ENCODE assay signal across 12 mouse cellular contexts in genomic region chr5:52487559-52488430, GRCm38 (mm10).
"Had no signal": no experiment of that assay in that cellular context is flagged by ENCODE, and none has a peak within 500 bp of the region (broad histone marks: within the 10 kb centered on the region; RNA-seq: fewer than 3 reads in every experiment).

No protein-coding gene starts in this region.

- H3K4me1 ChIP-seq: limb, embryonic 13.5 days; liver, embryonic 12.5 days; lung, embryonic 15.5 days; midbrain, embryonic 13.5 days had no signal

- H3K4me2 ChIP-seq: limb, embryonic 13.5 days; liver, embryonic 12.5 days; lung, embryonic 15.5 days; midbrain, embryonic 13.5 days had no signal

- DNase-seq: kidney, adult 11 months; kidney, adult 9 months; kidney, postnatal 36 days; right cerebral cortex, adult 18-20 months; right cerebral cortex, postnatal 25 days; thymus, postnatal 4 days had no signal

- H3K36me3 ChIP-seq: limb, embryonic 13.5 days; liver, embryonic 12.5 days; lung, embryonic 15.5 days; midbrain, embryonic 13.5 days had no signal

- H3K27ac ChIP-seq: kidney, postnatal 0 days; layer of hippocampus, adult 2 months; limb, embryonic 13.5 days; liver, embryonic 12.5 days; lung, embryonic 15.5 days; midbrain, embryonic 13.5 days had no signal

- H3K27me3 ChIP-seq: limb, embryonic 13.5 days; liver, embryonic 12.5 days; lung, embryonic 15.5 days; midbrain, embryonic 13.5 days had no signal

- H3K4me3 ChIP-seq: layer of hippocampus, adult 2 months; limb, embryonic 13.5 days; liver, embryonic 12.5 days; lung, embryonic 15.5 days; midbrain, embryonic 13.5 days had no signal

- H3K9ac ChIP-seq: limb, embryonic 13.5 days; liver, embryonic 12.5 days; lung, embryonic 15.5 days; midbrain, embryonic 13.5 days had no signal

- H3K9me3 ChIP-seq: limb, embryonic 13.5 days; liver, embryonic 12.5 days; lung, embryonic 15.5 days; midbrain, embryonic 13.5 days had no signal

- ATAC-seq: liver, embryonic 12.5 days; midbrain, embryonic 13.5 days had no signal
